Mouse (Mus musculus): ENCODE measurements around the gene Gm20532. TPM values are rescaled to one million over a fixed set of nuclear protein-coding genes. Genes with fewer than 3 reads are reported as not detected.

The Gm20532 gene
- polyA plus RNA-seq, 2 experiments, result not detected

DNA sequence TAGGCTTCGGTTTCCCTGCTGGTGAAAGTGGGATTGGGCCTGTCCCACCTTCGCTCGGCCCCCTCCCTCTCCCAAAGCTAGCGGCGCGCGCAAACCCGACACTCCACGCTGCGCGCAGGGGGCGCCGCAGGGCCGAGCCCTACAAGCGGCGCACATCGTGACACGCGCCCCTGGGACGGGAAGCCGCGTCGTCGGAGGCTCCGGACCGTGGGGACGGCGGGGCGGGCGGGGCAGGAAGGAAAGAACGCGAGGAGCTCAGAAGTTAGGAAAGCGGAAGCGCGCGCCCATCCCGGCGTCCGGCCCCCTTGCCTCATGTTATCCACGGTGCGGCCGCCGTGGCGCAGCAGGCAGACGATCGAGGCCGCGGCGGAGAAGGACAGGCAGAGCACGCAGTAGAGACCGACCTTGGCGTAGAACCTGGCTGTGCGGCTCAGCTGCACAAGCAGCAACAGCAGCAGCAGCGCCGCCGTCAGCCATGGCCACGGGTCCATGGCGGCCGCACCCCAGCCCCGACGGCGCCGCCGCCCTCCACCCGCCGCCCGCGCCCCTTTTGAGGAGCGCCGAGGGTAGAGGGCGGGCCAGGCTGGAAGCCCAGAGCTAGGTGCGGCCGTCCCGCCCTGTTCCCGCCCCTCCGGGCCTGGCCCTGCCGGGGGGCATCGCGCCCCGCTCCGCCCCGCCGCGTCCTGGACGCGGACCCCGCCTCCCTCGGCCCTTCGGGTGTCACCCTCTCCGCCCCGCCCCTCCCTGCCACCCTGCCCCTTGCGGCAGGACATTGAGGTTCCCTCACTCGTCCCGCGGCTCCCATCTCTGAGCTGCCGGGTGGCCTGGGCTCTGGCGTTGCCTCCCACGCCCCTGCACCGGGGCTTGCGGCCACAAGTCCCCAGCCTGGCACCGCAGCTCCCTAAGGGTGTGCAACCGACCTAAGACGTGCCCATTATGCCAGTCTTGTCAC, 17.6 kb downstream of the Gm20532 start, which contains the start of gene Agpat2:
Gene Agpat2 (minus strand): TSS at position 698 of the 952 bp plus-strand sequence.
- H3K9me3 ChIP-seq (ENCODE audit: control insufficient read depth, low read length), result no peaks in the 10 kb centered on the region
- no peaks in the 10 kb centered on the region for H3K36me3 ChIP-seq (replicated peaks; ENCODE audit: control insufficient read depth, insufficient read depth, low read depth)
- peak within 1 kb of the TSS; percentile 58 for H3K4me2 ChIP-seq (ENCODE audit: low read depth)
- peak within 1 kb of the TSS; percentile 54 to 64 for H3K4me3 ChIP-seq (ENCODE audit: insufficient read depth in 1 of 2, low read depth in 2 of 2, low read length in 2 of 2)
- WGBS (ENCODE audit: insufficient replicate concordance), result under 1% methylated on average over 93 of the region's 103 CpGs
- DNase-seq (ENCODE audit: low read depth in 3 of 3, low spot score in 3 of 3) (no peak), ATAC-seq (ENCODE audit: insufficient read depth) (peak; percentile 73)
- TF ChIP-seq EP300 (IDR thresholded peaks at IDR 0.05; ENCODE audit: low read depth), result no peak
- TF ChIP-seq CTCF (IDR thresholded peaks at IDR 0.05; ENCODE audit: low read depth), result peak; percentile 49
- H3K27me3 ChIP-seq (ENCODE audit: control insufficient read depth, insufficient read depth, low read length), result peaks cover 7% of the 10 kb centered on the region
- no peak within 1 kb of the TSS for H3K27ac ChIP-seq
- H3K9ac ChIP-seq (replicated peaks), result peak within 1 kb of the TSS; percentile 14
- H3K4me1 ChIP-seq (replicated peaks; ENCODE audit: control insufficient read depth in 2 of 2, insufficient read depth in 2 of 2, low read length in 1 of 2), result peaks cover 0 to 13% of the 10 kb centered on the region in 2 experiments; a peak in 2 of 4 replicates

DNA sequence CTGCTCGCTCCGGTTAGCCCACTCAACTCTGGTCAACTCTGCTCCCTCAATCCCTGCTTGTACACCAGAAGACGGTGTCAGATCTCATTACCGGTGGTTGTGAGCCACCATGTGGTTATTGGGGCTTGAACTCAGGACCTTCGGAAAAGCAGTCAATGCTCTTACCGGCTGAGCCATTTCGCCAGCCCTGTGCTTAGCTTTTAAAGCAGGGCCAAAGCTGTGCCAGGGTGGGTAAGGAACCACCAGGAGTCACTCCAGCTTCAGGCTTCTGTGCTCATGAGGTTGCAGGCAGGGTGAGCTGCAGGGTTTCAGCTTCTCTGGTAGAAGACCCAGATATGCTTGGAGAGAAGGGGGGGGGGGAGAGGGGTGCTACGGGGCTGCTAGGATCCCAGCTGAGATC, 18.9 kb downstream of the Gm20532 start:
- no peaks in the 10 kb centered on the region for H3K9me3 ChIP-seq (ENCODE audit: control insufficient read depth, low read length)
- peaks cover 7% of the 10 kb centered on the region for H3K27me3 ChIP-seq (ENCODE audit: control insufficient read depth, insufficient read depth, low read length)
- H3K4me3 ChIP-seq (ENCODE audit: insufficient read depth in 1 of 2, low read depth in 2 of 2, low read length in 2 of 2), result no peak overlapping the region
- no peak overlapping the region for H3K27ac ChIP-seq
- 71% methylated on average over 8 of the region's 8 CpGs for WGBS (ENCODE audit: insufficient replicate concordance)
- TF ChIP-seq EP300 (IDR thresholded peaks at IDR 0.05; ENCODE audit: low read depth), result no peak
- 0 out of 2 replicates have a peak, but pooled peaks have one; percentile 13 for TF ChIP-seq CTCF (IDR thresholded peaks at IDR 0.05; ENCODE audit: low read depth)
- H3K4me1 ChIP-seq (replicated peaks; ENCODE audit: control insufficient read depth in 2 of 2, insufficient read depth in 2 of 2, low read length in 1 of 2), result peaks cover 0 to 5% of the 10 kb centered on the region in 2 experiments; a peak in 1 of 4 replicates
- ATAC-seq (ENCODE audit: insufficient read depth), result no peak
- H3K4me2 ChIP-seq (ENCODE audit: low read depth), result no peak overlapping the region
- H3K9ac ChIP-seq (replicated peaks), result no peak overlapping the region
- H3K36me3 ChIP-seq (replicated peaks; ENCODE audit: control insufficient read depth, insufficient read depth, low read depth), result no peaks in the 10 kb centered on the region
- no peak for DNase-seq (ENCODE audit: low read depth in 3 of 3, low spot score in 3 of 3)

DNA sequence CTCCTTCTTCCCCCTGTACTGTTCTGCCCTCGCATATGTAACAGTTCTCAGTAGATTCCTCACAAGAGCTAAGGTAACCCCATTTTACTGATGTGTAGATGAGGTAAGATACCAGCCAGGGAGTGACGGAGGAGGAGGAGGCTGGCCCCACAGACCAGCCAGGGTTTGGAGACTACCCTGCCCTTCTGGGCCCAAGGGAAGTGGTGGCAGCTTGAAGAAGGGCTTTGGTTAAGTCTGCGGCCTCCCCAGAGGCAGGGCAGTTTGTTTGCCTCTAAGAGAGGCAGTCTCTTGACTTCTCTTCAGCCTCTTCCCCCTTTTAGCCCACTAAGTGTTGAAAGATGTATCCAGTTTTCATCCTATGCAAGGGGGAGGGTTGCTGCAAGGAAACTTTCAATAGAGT, 20.1 kb downstream of the Gm20532 start:
- WGBS (ENCODE audit: insufficient replicate concordance), result 45% methylated on average over 3 of the region's 3 CpGs
- H3K4me2 ChIP-seq (ENCODE audit: low read depth), result no peak overlapping the region

GRCm38 (mm10) chr2:26607056-26607910, 20.8 kb downstream of the Gm20532 start:
- H3K4me2 ChIP-seq (ENCODE audit: low read depth), result no peak overlapping the region
- no peak for TF ChIP-seq EP300 (IDR thresholded peaks at IDR 0.05; ENCODE audit: low read depth)
- TF ChIP-seq CTCF (IDR thresholded peaks at IDR 0.05; ENCODE audit: low read depth), result no peak

More for the DNA sequence above, 20.1 kb downstream of the Gm20532 start:
- H3K4me1 ChIP-seq (replicated peaks; ENCODE audit: control insufficient read depth in 2 of 2, insufficient read depth in 2 of 2, low read length in 1 of 2), result peaks cover 0 to 3% of the 10 kb centered on the region in 2 experiments; a peak in 1 of 4 replicates
- H3K9ac ChIP-seq (replicated peaks), result no peak overlapping the region
- ATAC-seq (ENCODE audit: insufficient read depth) (no peak), DNase-seq (ENCODE audit: low read depth in 3 of 3, low spot score in 3 of 3) (no peak)
- TF ChIP-seq CTCF (IDR thresholded peaks at IDR 0.05; ENCODE audit: low read depth) (no peak), EP300 (IDR thresholded peaks at IDR 0.05; ENCODE audit: low read depth) (no peak)
- no peaks in the 10 kb centered on the region for H3K36me3 ChIP-seq (replicated peaks; ENCODE audit: control insufficient read depth, insufficient read depth, low read depth)
- H3K27me3 ChIP-seq (ENCODE audit: control insufficient read depth, insufficient read depth, low read length), result peaks cover 7% of the 10 kb centered on the region
- no peak overlapping the region for H3K4me3 ChIP-seq (ENCODE audit: insufficient read depth in 1 of 2, low read depth in 2 of 2, low read length in 2 of 2)
- H3K27ac ChIP-seq, result no peak overlapping the region
- no peaks in the 10 kb centered on the region for H3K9me3 ChIP-seq (ENCODE audit: control insufficient read depth, low read length)

More at GRCm38 (mm10) chr2:26607056-26607910, 20.8 kb downstream of the Gm20532 start:
- DNase-seq (ENCODE audit: low read depth in 3 of 3, low spot score in 3 of 3) (no peak), ATAC-seq (ENCODE audit: insufficient read depth) (no peak)
- H3K36me3 ChIP-seq (replicated peaks; ENCODE audit: control insufficient read depth, insufficient read depth, low read depth), result no peaks in the 10 kb centered on the region
- H3K9ac ChIP-seq (replicated peaks), result no peak overlapping the region
- peaks cover 7% of the 10 kb centered on the region for H3K27me3 ChIP-seq (ENCODE audit: control insufficient read depth, insufficient read depth, low read length)
- no peaks in the 10 kb centered on the region for H3K9me3 ChIP-seq (ENCODE audit: control insufficient read depth, low read length)
- H3K4me1 ChIP-seq (replicated peaks; ENCODE audit: control insufficient read depth in 2 of 2, insufficient read depth in 2 of 2, low read length in 1 of 2), result peaks cover 0 to 3% of the 10 kb centered on the region in 2 experiments; a peak in 1 of 4 replicates
- H3K27ac ChIP-seq, result no peak overlapping the region
- H3K4me3 ChIP-seq (ENCODE audit: insufficient read depth in 1 of 2, low read depth in 2 of 2, low read length in 2 of 2), result no peak overlapping the region
- 46% methylated on average over 6 of the region's 6 CpGs for WGBS (ENCODE audit: insufficient replicate concordance)
